In the genomic region with DNA sequence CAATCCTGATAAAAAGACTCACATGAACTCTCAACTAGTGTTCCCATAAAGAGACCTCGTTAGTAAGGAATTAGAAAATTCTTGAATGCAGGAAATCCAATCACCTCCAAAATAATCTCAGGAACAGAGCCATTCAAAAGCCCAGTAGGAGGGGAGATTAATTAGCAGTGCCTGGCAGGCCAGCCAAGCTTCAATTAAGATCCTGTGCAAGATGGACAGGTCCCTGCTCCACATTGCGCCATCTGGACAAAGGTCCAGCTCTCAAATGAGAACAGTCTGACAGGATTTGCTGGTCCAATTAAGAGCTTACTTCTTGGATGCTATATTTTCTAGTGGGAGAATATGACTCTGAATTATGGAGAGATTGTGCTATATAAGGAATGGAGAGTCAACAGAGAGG, we compare ENCODE assay signal across 11 mouse cellular contexts. TPM values are rescaled to one million over a fixed set of nuclear protein-coding genes. Genes with fewer than 3 reads are reported as not detected.
DNase-seq lines count a peak whose midpoint lies in the region; ATAC-seq lines count a peak whose summit lies in the region.
"Had no signal": no experiment of that assay in that cellular context is flagged by ENCODE, and none has a peak within 500 bp of the region (broad histone marks: within the 10 kb centered on the region; RNA-seq: fewer than 3 reads in every experiment).

No protein-coding gene starts in this region.

- no peaks in the 10 kb centered on the region for H3K27me3 ChIP-seq in forebrain, embryonic 13.5 days
- no peaks in the 10 kb centered on the region for H3K27me3 ChIP-seq in intestine, embryonic 16.5 days (replicated peaks; ENCODE audit: control insufficient read depth, insufficient read depth, low read length)
- H3K27me3 ChIP-seq in hindbrain, embryonic 12.5 days = no peaks in the 10 kb centered on the region
- H3K27me3 ChIP-seq: heart, embryonic 15.5 days; neural tube, embryonic 12.5 days had no signal

- peak overlapping the region; percentile 44; the same call in 1 of the 2 replicates for H3K27ac ChIP-seq in forebrain, embryonic 13.5 days
- H3K27ac ChIP-seq in intestine, embryonic 16.5 days (ENCODE audit: low read length) = no peak overlapping the region
- H3K27ac ChIP-seq in hindbrain, embryonic 12.5 days = no peak overlapping the region
- H3K27ac ChIP-seq: heart, embryonic 15.5 days; neural tube, embryonic 12.5 days had no signal

- peak; percentile 39 for DNase-seq in left cerebral cortex, adult 11 months (ENCODE audit: low spot score)
- no peak for DNase-seq in left cerebral cortex, postnatal 10 days (ENCODE audit: extremely low spot score in 1 of 2, low spot score in 2 of 2)
- peak; percentile 60 for DNase-seq in cerebellum, adult 8-10 months
- DNase-seq in left cerebral cortex, adult 9 months (ENCODE audit: low spot score in 2 of 2) = peak; percentile 28 to 38
- DNase-seq in gastrocnemius, postnatal 36 days = no peak
- DNase-seq: lung, embryonic 14.5 days had no signal

- H3K4me2 ChIP-seq in forebrain, embryonic 13.5 days = no peak overlapping the region
- H3K4me2 ChIP-seq in intestine, embryonic 16.5 days (ENCODE audit: low read depth, low read length) = no peak overlapping the region
- no peak overlapping the region for H3K4me2 ChIP-seq in hindbrain, embryonic 12.5 days (replicated peaks)
- H3K4me2 ChIP-seq: heart, embryonic 15.5 days; lung, embryonic 14.5 days; neural tube, embryonic 12.5 days had no signal

- 0 out of 2 replicates have a peak, but pooled peaks cover 1% of the 10 kb centered on the region for H3K36me3 ChIP-seq in forebrain, embryonic 13.5 days (ENCODE audit: poor library complexity, severe bottlenecking)
- no peaks in the 10 kb centered on the region for H3K36me3 ChIP-seq in intestine, embryonic 16.5 days (ENCODE audit: control insufficient read depth, insufficient read depth, low read length)
- H3K36me3 ChIP-seq in hindbrain, embryonic 12.5 days = no peaks in the 10 kb centered on the region
- H3K36me3 ChIP-seq: heart, embryonic 15.5 days; neural tube, embryonic 12.5 days had no signal

- no peak overlapping the region for H3K9ac ChIP-seq in forebrain, embryonic 13.5 days
- no peak overlapping the region for H3K9ac ChIP-seq in intestine, embryonic 16.5 days (ENCODE audit: low read depth, low read length)
- no peak overlapping the region for H3K9ac ChIP-seq in hindbrain, embryonic 12.5 days
- H3K9ac ChIP-seq: heart, embryonic 15.5 days; lung, embryonic 14.5 days; neural tube, embryonic 12.5 days had no signal

- WGBS in forebrain, embryonic 13.5 days = 3% methylated on average over 2 of the region's 2 CpGs
- WGBS in intestine, embryonic 16.5 days = 83% methylated on average over 2 of the region's 2 CpGs
- WGBS in hindbrain, embryonic 12.5 days = 49% methylated on average over 2 of the region's 2 CpGs

- H3K9me3 ChIP-seq in forebrain, embryonic 13.5 days (replicated peaks) = no peaks in the 10 kb centered on the region
- H3K9me3 ChIP-seq in intestine, embryonic 16.5 days (ENCODE audit: control insufficient read depth, low read length) = no peaks in the 10 kb centered on the region
- no peaks in the 10 kb centered on the region for H3K9me3 ChIP-seq in hindbrain, embryonic 12.5 days (replicated peaks)
- H3K9me3 ChIP-seq: heart, embryonic 15.5 days; neural tube, embryonic 12.5 days had no signal

- H3K4me3 ChIP-seq in forebrain, embryonic 13.5 days = no peak overlapping the region
- no peak overlapping the region for H3K4me3 ChIP-seq in intestine, embryonic 16.5 days (ENCODE audit: low read length)
- H3K4me3 ChIP-seq in hindbrain, embryonic 12.5 days = no peak overlapping the region
- H3K4me3 ChIP-seq: heart, embryonic 15.5 days; neural tube, embryonic 12.5 days had no signal

- intact Hi-C loops in left cerebral cortex, postnatal 10 days (cut with DNase I) = no loop called here
- intact Hi-C loops in gastrocnemius, postnatal 36 days (cut with DNase I) = no loop called here

- peaks cover 48% of the 10 kb centered on the region for H3K4me1 ChIP-seq in forebrain, embryonic 13.5 days
- no peaks in the 10 kb centered on the region for H3K4me1 ChIP-seq in intestine, embryonic 16.5 days (ENCODE audit: control insufficient read depth, insufficient read depth, low read length)
- peaks cover 10% of the 10 kb centered on the region for H3K4me1 ChIP-seq in hindbrain, embryonic 12.5 days
- H3K4me1 ChIP-seq: heart, embryonic 15.5 days had no signal

- ATAC-seq in forebrain, embryonic 13.5 days = peak; percentile 78
- no peak for ATAC-seq in intestine, embryonic 16.5 days
- no peak for ATAC-seq in hindbrain, embryonic 12.5 days (ENCODE audit: low FRiP score)

RNA-seq across cellular contexts. Expression of gene Gldc, which starts 15.2 kb away (rescaled TPM):
- total RNA-seq in left cerebral cortex, postnatal 10 days (2021) = 10 to 100 TPM; 14.8 TPM
- 23.5 and 25.2 TPM in 2 replicates for polyA plus RNA-seq in forebrain, embryonic 13.5 days (2015; fragmentation: Nextera tagmentation; extraction: Ambion mirVana)
- not detected for total RNA-seq in gastrocnemius, postnatal 36 days (2021)
- 0.75 and 1.3 TPM in 2 replicates for polyA plus RNA-seq in intestine, embryonic 16.5 days (2015; fragmentation: Nextera tagmentation; extraction: Ambion mirVana)
- polyA plus RNA-seq in hindbrain, embryonic 12.5 days (2016; fragmentation: Nextera tagmentation; extraction: Ambion mirVana) = 19.9 and 21.2 TPM in 2 replicates

Comparison
In these comparisons a context has a peak if more than half of its experiments do, and no peak if none do; other contexts are left out.
1. DNase-seq: peak in left cerebral cortex, adult 11 months (single experiment), cerebellum, adult 8-10 months (single experiment) and left cerebral cortex, adult 9 months (2 of 2); none in left cerebral cortex, postnatal 10 days (0 of 2) and gastrocnemius, postnatal 36 days (0 of 2).